Mouse (Mus musculus) E14TG2a.4 (cell line): ENCODE measurements around the gene Nubp2.

Experiments used
- H3K27me3 ChIP-seq: 2 replicates; pipeline ENCODE4 v1.6.1; 2014; ENCODE audit warnings: low read length, control low read depth; ENCODE audit not compliant: insufficient read depth
- H3K36me3 ChIP-seq: 2 replicates; pipeline ENCODE4 v1.6.1; 2014; ENCODE audit warnings: low read length, control low read depth; ENCODE audit not compliant: insufficient read depth
- H3K4me1 ChIP-seq: replicated peaks from 2 replicates; pipeline ENCODE4 v1.6.1; 2014; ENCODE audit warnings: low read depth, low read length, control low read depth
- H3K4me3 ChIP-seq: replicated peaks from 2 replicates; pipeline ENCODE4 v1.5.1; 2014; ENCODE audit warnings: mild to moderate bottlenecking, low read length
- H3K9me3 ChIP-seq: 2 replicates; pipeline ENCODE4 v1.6.1; 2014; ENCODE audit warnings: low read length, control low read depth
- CTCF ChIP-seq: conservative IDR thresholded peaks from 2 replicates; pipeline ENCODE4 v1.5.1; 2014; ENCODE audit warnings: low read length
- NANOG ChIP-seq: IDR thresholded peaks from 2 replicates; pipeline ENCODE4 v1.6.1; 2014; ENCODE audit warnings: borderline replicate concordance, low read length, mixed read lengths
- POU5F1 ChIP-seq: IDR thresholded peaks from 2 replicates; pipeline ENCODE4 v1.6.1; 2014; ENCODE audit warnings: low read length, borderline replicate concordance

Nubp2 gene

DNA sequence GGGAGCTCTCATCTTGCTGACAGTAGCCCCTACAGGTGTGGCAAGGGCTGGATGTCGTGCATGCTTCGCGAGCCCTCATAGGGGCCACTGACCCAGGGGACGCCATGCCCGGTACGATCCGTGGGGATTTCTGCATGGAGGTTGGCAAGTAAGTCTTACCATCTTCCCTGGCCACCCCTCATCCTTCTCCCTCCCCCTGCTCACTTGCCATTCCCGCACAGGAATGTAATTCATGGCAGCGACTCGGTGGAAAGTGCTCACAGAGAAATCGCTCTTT, 10.8 kb upstream of the Nubp2 start:
- TF ChIP-seq POU5F1: no peak
- no peak for TF ChIP-seq NANOG
- TF ChIP-seq CTCF: no peak
- peaks cover 82% of the 10 kb centered on the region for H3K36me3 ChIP-seq
- H3K4me1 ChIP-seq: peaks cover 60% of the 10 kb centered on the region
- H3K27me3 ChIP-seq: no peaks in the 10 kb centered on the region
- H3K9me3 ChIP-seq: no peaks in the 10 kb centered on the region
- H3K4me3 ChIP-seq: peak overlapping the region; percentile 94

DNA sequence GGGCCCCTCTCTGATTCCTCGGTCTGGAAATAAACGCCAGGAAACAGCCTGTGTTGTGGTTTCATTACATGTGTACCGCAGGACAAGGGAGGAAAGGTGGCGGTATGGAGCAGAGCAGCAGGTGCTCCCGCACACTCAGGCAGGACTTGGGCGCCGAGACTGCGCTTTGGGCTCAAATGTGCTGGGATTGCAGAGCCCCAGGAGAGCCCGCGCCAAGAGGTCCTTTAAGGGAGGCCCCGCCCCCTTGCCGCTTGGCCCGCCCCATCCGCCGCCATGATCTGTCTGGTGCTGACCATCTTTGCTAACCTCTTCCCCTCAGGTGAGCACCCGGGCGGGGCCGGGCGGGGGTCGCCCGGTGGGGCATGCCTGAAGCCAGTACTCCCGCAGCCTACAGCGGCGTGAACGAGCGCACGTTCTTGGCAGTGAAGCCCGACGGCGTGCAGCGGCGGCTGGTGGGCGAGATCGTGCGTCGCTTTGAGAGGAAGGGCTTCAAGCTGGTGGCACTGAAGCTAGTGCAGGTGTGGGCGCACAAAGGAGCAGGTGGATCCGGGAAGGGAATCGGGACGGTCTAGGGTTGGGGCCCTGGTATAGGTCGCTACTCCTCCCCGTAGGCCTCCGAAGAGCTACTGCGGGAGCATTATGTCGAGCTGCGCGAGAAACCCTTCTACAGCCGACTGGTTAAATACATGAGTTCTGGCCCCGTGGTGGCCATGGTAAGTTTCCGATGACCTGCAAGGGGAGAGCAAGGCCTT, 10.3 kb upstream of the Nubp2 start, which contains the start of gene Nme3:
Gene Nme3 (plus strand): TSS at position 260 of the 752 bp plus-strand sequence.
- H3K4me1 ChIP-seq: peaks cover 61% of the 10 kb centered on the region
- TF ChIP-seq CTCF: no peak
- no peak for TF ChIP-seq NANOG
- TF ChIP-seq POU5F1: no peak
- no peaks in the 10 kb centered on the region for H3K27me3 ChIP-seq
- H3K9me3 ChIP-seq: no peaks in the 10 kb centered on the region
- H3K4me3 ChIP-seq: peak within 1 kb of the TSS; percentile 94
- H3K36me3 ChIP-seq: peaks cover 82% of the 10 kb centered on the region

DNA sequence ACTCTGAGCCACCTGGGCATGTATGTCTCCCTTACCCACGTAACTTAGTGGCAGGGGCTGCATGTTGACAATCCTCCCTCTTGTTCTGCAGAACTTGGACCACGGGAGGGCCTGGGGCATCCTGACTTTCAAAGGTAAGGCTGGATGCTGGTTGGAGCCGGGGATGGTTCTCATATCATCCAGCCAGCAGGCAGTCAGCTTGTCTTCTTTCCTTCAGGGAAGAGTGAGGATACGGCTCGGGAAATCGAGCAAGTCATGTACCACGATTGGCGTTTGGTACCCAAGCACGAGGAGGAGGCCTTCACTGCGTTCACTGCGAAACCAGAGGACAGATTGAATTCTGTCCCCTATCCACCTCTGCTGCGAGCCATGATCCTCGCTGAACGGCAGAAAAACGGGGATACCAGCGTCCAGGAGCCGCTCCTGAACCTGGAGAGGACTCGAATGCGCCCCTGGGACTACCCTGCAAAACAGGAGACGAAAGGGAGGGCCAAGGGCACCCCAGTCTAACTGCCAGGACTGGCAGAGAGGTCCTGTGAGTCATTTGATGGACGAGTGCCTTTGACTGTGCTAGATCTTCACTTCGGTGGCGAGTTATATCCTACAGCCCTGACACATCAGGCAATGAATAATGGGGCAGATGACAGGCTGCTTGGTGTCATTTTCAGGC, 9.6 kb upstream of the Nubp2 start:
- Histone ChIP-seq H3K36me3 (peaks cover 82% of the 10 kb centered on the region), H3K4me3 (peak overlapping the region; percentile 94), H3K9me3 (no peaks in the 10 kb centered on the region), H3K4me1 (peaks cover 68% of the 10 kb centered on the region), H3K27me3 (no peaks in the 10 kb centered on the region)
- TF ChIP-seq CTCF (no peak), POU5F1 (no peak), NANOG (no peak)

DNA sequence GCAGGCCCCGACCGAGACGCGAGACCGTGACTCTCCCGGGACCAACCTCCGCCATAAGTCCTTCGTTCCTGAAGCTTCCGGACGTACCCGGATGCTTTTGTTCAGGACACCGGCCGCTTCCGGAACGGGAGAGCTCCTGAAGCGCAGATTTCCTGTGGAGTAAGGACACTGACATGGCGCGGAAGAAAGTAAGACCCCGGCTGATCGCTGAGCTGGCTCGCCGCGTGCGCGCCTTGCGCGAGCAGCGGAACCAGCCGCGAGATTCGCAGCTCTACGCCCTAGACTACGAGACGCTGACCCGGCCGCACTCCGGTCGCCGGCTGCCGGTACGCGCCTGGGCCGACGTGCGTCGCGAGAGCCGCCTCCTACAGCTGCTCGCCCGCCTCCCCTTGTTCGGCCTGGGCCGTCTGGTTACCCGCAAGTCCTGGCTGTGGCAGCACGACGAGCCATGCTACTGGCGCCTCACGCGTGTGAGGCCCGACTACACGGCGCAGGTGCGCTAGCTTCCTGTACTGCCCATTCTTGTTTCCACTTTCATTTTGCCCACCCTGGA, 8.9 kb upstream of the Nubp2 start, which contains the start of the genes Eme2 and Mrps34:
Gene Eme2 (minus strand): TSS at position 93 of the 553 bp plus-strand sequence.
Gene Mrps34 (plus strand): TSS at position 122 of the 553 bp plus-strand sequence.
- no peak for TF ChIP-seq CTCF
- TF ChIP-seq NANOG: no peak
- no peak for TF ChIP-seq POU5F1
- peaks cover 74% of the 10 kb centered on the region for H3K4me1 ChIP-seq
- H3K27me3 ChIP-seq: no peaks in the 10 kb centered on the region
- H3K4me3 ChIP-seq: peak within 1 kb of the TSS; percentile 94
- H3K36me3 ChIP-seq: peaks cover 82% of the 10 kb centered on the region
- no peaks in the 10 kb centered on the region for H3K9me3 ChIP-seq

- H3K4me1 ChIP-seq: peaks cover 80% of the 10 kb centered on the region
- no peaks in the 10 kb centered on the region for H3K27me3 ChIP-seq
- H3K9me3 ChIP-seq: no peaks in the 10 kb centered on the region
- peaks cover 82% of the 10 kb centered on the region for H3K36me3 ChIP-seq
- TF ChIP-seq NANOG: no peak
- no peak for TF ChIP-seq POU5F1
- TF ChIP-seq CTCF: no peak
- H3K4me3 ChIP-seq: peak overlapping the region; percentile 94
These were observed 8.2 kb upstream of the Nubp2 start for GRCm38 (mm10) chr17:24894061-24894994.

GRCm38 (mm10) chr17:24893276-24893675, 7.1 kb upstream of the Nubp2 start:
- Histone ChIP-seq H3K4me1 (peaks cover 77% of the 10 kb centered on the region), H3K4me3 (peak overlapping the region; percentile 94; the same call in 1 of the 2 replicates), H3K27me3 (no peaks in the 10 kb centered on the region), H3K36me3 (peaks cover 78% of the 10 kb centered on the region), H3K9me3 (no peaks in the 10 kb centered on the region)
- TF ChIP-seq POU5F1 (no peak), NANOG (no peak), CTCF (no peak)

- TF ChIP-seq NANOG (no peak), POU5F1 (no peak), CTCF (no peak)
- H3K27me3 ChIP-seq: no peaks in the 10 kb centered on the region
- peaks cover 77% of the 10 kb centered on the region for H3K4me1 ChIP-seq
- H3K4me3 ChIP-seq: no peak overlapping the region
- peaks cover 73% of the 10 kb centered on the region for H3K36me3 ChIP-seq
- no peaks in the 10 kb centered on the region for H3K9me3 ChIP-seq
These were observed 6.6 kb upstream of the Nubp2 start for GRCm38 (mm10) chr17:24892785-24893184.

DNA sequence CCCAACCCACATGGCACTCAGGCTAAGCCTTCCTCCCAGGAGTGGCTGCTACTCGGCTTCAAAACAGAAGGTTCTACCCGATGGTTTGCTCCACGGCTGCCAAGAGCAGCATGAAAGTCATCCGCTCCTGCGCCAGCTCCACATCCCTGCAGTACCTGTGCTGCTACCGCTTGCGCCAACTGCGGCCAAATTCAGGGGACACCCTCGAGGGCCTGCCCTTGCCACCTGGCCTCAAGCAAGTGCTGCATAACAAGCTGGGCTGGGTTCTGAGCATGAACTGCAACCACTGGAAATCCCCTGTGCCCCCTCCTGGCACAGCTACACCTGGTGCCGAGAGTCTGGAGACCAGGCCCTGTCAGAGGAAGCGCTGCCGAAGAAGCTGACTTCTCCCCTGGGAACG, 5.2 kb upstream of the Nubp2 start:
- Histone ChIP-seq H3K4me1 (peaks cover 73% of the 10 kb centered on the region), H3K4me3 (peak overlapping the region; percentile 26; the same call in 1 of the 2 replicates), H3K36me3 (peaks cover 62% of the 10 kb centered on the region), H3K27me3 (no peaks in the 10 kb centered on the region), H3K9me3 (no peaks in the 10 kb centered on the region)
- no peak for TF ChIP-seq POU5F1
- TF ChIP-seq NANOG: no peak
- TF ChIP-seq CTCF: no peak
